Mouse (Mus musculus) cerebellum, adult 2 months (tissue): ENCODE results near the gene Nop56.

ENCODE experiments used
- CTCF ChIP-seq: fragments of 200-500 bp; IDR thresholded peaks from 2 replicates; pipeline ENCODE4 v1.5.1; 2011; ENCODE audit warnings: low read depth, mild to moderate bottlenecking, control low read depth, low read length, moderate library complexity, borderline replicate concordance; ENCODE audit not compliant: insufficient read depth
- POLR2A ChIP-seq: fragments of 200-500 bp; IDR thresholded peaks from 2 replicates; pipeline ENCODE4 v1.6.1; 2011; ENCODE audit warnings: low read length, control low read depth, borderline replicate concordance; ENCODE audit not compliant: insufficient read depth

GRCm38 (mm10) chr2:130256762-130257161 lies 17.5 kb upstream of the Nop56 start:
- TF ChIP-seq POLR2A (no peak), CTCF (no peak)
